Mouse (Mus musculus): ENCODE data around the gene Pink1.

GRCm38 (mm10) chr4:138311595-138311994 lies 14.5 kb downstream of the Pink1 start:
- TF ChIP-seq CTCF (IDR thresholded peaks at IDR 0.05; ENCODE audit: insufficient read depth, low read depth, low read length) = peak; percentile 66
- TF ChIP-seq POLR2A (IDR thresholded peaks at IDR 0.05; ENCODE audit: insufficient read depth, low read depth, low read length) = no peak

Measured in olfactory bulb, adult 2 months (tissue).